Mouse (Mus musculus) gastrocnemius, postnatal 10 days (tissue): ENCODE data around the gene Stx3. TPM values are rescaled to one million over a fixed set of nuclear protein-coding genes. Genes with fewer than 3 reads are reported as not detected.

Experiments
- DNase-seq: peaks from one replicate; pipeline ENCODE4 v3.0.0; 2021; ENCODE audit warnings: mixed read lengths
- long read RNA-seq, 2 experiments: library from polyadenylated mRNA; stranded (forward); transcript quantifications; one replicate each; pipeline ENCODE4 v2.0.0; 2021
- total RNA-seq, 2 experiments: library from RNA; stranded (reverse); gene quantifications; 2 replicates each; pipeline ENCODE4 v1.2.3; 2021

The Stx3 gene
- 1 to 10 TPM; 2.0 to 2.4 TPM for total RNA-seq
- long read RNA-seq, experiment 1, transcript Stx3-202 (11 exons, 2,810 nt) = major isoform, 7 of 7 reads
- long read RNA-seq, experiment 1, partial matches to known transcripts = 0 of 7 reads
- long read RNA-seq, experiment 1, other reads (novel, unspliced or antisense) = 0 of 7 reads
- long read RNA-seq, experiment 2, partial matches to known transcripts = 0 of 4 reads
- long read RNA-seq, experiment 2, other reads (novel, unspliced or antisense) = 0 of 4 reads

DNA sequence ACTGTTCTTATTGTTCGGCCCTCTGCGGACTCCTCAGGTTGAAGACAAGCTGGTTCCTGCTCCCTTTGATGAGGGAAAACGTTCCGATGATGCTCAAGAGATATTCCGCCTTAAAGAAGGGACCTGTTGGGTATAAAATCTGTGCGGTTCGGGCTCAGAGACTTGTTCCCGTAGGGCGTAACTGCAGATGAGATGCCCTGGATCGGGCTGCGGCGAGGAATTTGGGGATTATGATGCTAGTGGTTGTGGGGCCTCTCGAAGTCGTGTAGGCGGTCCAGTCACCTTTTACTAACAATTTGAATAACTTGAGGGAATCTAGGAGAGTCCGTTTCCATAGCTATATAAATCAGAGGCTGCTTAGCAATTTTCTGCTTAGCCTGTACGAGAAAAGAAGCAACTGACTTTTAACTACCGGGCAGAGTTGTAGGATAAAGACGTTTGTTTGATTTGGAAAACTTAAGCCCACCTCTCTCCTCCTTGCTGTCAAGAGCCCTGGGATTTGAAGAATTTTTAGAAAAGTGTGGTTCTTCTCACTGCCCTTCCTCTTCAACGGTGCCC, at the start of gene Stx3:
Gene Stx3, minus strand, starts transcription at position 261 of the 558 bp plus-strand sequence.
- no peak for DNase-seq

DNA sequence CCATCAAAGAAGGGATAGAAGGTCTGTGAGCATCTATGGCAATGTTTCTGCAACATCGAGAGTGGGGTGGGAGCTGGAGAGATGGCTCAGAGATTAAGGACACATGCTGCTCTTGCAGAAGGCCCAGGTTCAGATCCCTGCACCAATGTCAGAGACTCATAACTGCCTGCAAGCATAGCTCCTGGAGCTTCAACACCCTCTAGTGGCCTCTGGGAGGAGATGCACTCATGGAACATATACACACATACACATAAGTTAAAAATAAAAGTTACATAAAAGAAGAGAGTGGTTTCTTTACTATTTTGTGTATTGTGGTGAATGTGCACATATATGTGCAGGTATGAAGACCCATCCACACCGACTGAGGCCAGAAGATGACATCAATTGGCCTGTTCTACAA, 48.6 kb upstream of the Stx3 start:
- no peak for DNase-seq

DNA sequence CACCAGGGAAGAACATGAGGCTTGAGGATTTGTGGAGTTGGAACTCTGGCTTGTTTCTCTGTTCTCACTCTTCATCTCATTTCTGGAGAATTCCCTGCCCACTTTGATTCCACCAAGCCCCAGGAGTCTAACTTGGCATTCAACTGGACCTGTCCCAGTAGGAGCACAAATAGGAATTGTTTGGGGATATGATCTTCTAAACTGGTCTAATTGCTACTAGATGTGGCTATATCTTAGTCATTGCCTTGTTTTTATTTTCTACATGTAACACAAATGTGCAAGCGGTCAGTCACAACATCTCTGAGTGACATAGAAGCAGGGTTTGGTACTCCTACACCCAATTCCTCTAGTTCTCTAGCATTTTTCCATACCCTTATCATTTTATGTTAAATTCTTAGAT, 41.8 kb upstream of the Stx3 start, which contains the start of gene Olfr1418:
Gene Olfr1418, minus strand, starts transcription at position 101 of the 400 bp plus-strand sequence.
- DNase-seq = no peak

DNA sequence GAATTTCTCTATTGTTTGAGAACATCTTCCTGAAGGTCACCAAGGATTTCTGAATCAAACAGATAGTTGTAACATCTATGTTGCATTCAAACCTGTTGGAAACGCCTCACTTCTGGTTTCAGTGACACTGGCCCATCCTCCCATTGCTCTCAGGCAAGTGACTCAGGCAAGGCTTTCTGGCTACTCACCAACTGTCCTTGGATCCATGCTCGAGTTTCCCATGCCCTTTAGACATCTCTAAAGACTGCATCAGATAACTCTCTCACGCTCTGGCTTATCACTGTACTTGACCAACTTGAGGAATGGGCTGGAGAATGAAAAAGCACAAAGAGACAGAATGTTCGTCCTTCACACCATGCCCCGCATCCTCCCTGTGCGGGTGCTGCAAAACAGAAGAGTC, 37.3 kb upstream of the Stx3 start:
- DNase-seq = no peak

DNA sequence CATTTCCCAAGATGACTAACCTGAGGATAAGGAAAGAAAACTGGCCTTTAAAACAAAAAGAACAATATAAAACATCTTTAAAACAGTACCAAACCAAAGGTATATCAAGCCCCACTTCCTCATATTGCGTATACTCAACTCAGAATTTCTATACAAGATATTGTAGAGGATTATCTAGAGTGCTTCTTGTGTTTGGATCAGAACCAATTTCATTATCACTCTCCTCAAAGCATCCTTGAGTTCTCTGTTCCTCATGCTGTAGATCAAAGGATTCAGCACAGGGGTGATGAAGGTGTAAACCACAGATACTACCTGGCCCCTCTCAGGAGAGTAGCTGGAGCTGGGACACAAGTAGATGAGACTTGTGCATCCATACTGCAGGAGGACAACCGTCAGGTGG, 35.6 kb upstream of the Stx3 start:
- DNase-seq = no peak

DNA sequence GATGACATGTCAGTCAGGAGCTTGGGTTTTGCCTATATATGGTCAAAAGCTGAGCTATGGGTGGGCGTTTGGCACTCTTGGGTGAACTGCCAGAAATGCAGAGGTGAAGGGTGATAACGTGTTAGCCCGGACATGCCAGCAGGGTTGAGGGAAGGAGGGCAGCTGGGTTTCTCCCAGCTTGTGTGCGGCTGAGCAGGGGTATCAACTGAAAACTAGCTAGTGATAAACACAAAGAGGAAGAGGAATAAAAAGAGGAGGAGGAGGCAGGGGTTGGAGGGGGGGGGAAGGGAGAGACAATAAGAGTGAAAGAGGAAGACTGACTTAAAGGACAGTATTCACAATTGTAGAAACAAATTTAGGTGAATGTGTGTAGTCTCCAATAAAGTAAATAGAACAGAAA, 33.4 kb upstream of the Stx3 start:
- DNase-seq = no peak

DNA sequence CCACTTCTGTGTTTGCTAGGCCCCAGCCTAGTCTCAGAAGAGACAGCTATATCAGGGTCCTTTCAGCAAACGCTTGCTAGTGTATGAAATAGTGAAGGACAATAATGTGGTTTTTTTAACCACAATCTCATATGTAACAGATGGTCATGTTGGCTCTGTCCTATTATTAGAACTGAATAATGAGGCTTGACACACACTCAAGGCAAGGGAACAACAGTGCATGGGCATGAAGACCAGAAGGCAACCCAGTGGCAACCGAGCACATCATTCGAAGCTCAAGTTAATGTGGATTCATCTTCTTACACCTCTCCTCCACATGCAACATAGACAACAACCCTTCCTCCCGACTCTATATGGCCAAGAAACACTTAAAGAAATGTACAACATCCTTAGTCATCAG, 27.1 kb upstream of the Stx3 start:
- DNase-seq = no peak

DNA sequence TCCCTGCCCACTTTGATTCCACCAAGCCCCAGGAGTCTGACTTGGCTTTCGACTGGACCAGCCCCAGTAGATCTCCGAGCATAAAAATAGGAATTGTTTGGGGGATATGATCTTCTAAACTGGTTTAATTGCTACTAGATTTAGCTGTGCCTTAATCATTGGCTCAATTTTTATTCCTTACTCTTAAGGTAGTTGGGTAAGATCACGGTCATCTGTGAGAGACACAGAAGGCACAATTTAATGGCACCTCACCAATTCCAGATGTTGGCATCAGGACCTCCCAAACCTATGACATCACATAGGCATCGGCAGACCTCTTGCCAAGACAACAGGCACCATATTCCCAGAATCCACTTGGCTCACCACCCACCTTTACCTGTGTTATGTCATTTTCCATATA, 19.9 kb upstream of the Stx3 start, which contains the start of gene Olfr1417:
Gene Olfr1417, minus strand, starts transcription at position 101 of the 400 bp plus-strand sequence.
- DNase-seq = no peak

DNA sequence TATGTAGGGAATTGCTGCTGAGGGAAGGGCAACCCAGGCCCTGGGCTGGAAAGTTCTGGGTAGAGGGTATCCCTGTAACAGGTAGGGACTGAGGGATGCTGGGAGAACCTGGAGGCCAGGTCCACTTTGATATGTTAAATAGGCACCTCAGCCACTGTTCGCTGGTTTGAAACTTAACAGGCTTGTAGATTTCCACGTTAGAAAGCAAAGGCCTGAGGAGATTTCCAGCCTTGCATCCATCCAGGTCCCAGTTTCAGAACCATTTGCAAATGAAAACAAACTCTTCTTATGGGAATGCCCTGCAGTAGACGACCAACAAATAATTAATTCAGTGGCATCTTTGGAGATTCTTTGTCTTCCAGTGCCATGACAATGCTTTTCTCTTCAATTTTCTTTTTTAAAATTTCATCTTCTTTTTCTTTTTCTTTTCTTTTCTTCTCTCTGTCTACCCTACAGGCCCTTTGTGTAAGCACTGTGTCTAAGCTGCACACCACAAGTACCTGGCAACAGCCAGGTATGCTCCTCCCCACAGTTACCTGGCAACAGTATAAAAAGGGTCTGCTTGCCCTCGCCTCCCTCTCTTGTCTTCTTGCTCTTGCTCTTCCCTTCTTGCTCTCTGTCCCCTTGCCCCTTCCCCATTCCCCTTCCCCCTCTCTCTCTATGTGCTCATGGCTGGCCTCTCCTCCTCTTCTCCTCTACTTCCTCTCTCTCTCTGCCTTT, 4.3 kb upstream of the Stx3 start:
- DNase-seq = no peak

DNA sequence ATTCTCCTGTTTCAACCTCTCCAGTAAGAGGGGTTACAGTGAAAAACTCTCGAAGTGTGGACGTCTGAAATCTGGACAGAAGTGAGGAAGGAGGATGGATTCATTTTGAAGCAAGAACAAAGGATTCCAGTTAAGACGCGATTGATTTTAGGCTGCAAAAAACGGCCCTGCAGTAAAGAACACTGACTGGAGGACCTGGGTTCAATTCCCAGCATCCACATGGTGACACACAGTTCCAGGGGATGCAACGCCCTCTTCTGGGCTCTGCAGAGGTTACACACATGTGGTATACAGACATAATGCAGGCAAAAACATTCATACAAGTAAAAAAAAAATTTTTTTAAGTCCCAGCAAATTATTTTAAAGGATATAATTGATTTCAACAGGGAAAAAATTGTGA, 1.0 kb upstream of the Stx3 start:
- no peak for DNase-seq

DNA sequence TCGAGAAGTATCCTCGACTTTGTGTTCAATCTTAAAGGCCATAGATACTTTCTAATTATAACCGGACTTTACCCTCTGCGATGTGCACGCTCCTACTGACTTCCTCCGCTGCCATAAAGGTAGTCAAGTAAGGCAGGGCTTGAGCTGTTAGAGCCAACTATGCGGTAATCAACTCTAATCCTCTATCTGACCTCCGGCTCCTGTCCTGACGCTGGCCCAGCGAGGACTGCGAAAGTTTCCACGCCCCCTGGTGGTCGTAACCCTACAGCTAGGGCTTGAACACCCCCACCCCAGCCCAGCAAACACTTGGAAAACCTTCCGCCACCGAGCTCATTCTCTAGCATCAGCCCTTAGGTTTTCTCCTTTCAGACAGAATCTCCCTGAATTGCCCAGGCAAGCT, 597 bp upstream of the Stx3 start:
- DNase-seq = peak; percentile 83

DNA sequence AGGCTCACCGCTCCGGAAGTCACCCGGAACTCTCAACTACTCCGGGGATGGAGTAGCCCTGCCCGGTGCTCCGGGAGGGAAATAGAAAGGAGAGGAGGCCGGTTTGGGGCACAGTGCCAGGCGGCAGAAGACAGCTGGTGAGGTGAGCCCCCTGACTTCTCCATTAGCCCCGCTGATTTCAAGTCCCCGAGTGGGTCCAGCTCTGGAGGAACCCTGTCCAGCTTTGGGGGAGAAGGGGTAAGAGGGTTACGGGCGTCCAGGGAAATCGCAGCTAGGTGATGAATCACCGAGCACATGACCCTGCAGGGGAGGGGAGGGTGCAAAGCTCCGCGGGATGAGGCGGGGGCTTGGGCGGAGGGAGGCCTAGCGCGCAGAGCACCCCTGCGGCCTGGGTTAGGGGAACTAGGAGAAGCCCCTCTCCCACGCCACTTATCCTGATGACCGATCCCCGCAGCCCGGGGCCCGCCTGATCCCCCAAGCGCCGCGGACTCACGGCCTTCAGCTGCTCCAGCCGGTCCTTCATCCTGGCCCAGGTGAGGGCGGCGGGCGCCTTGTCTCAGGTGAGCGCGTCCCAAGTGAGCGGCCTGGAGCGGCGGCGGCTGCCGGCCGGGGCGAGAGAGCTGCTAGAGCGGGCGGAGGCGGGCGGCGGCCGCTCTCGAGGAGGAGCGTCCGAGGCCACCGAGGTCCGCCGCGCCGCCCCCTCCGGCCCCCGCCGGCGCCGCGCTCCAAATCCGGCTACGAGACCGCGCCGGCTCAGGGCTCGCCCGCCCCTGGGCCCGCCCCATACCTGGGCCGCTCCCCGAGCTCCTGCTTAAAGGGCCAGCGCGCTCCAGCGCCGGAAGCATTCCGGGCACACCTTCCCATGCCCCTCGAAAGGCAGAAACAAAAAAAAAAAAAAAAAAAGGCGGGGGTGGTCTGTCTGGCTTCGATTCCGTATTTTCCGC, 732 bp downstream of the Stx3 start:
- DNase-seq = peak; percentile 45

DNA sequence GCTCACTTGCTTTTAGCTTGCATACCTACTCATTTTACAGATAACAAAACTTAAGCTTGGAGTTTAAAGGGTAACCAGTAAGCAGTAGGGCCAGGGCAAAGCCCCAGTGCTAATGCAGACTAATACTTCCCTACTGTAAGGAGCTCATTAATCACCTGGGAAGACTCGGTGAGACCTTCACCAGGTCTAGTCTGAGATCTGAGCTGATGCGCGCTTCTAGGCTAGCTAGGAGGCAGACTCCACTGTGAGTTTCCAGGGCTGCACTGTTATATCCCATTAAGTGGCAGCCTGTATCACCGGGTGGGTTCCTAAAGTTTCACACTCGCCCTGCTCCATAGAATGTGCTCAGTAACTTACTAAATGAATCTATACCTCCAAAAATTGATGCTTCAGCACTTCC, 1.6 kb downstream of the Stx3 start:
- no peak for DNase-seq

DNA sequence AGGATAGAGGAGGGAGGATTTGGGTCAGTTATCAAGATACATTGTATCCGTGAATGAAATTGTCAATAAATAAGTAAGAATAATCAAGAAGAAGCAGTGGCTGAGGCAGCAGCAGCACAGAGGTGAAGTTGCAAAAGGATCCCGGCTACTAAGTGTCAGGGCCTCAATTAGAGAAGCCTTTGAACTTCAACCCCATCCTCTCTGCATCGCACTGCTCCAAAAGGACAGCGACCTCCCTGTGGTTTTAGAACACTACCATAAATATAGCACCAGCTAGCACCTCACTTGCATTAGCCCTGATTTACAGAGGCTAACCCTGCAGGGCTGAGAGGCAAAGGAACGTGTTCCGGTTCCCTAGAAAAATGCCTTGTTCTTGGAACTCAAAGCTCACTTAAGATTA, 2.5 kb downstream of the Stx3 start:
- DNase-seq = no peak

DNA sequence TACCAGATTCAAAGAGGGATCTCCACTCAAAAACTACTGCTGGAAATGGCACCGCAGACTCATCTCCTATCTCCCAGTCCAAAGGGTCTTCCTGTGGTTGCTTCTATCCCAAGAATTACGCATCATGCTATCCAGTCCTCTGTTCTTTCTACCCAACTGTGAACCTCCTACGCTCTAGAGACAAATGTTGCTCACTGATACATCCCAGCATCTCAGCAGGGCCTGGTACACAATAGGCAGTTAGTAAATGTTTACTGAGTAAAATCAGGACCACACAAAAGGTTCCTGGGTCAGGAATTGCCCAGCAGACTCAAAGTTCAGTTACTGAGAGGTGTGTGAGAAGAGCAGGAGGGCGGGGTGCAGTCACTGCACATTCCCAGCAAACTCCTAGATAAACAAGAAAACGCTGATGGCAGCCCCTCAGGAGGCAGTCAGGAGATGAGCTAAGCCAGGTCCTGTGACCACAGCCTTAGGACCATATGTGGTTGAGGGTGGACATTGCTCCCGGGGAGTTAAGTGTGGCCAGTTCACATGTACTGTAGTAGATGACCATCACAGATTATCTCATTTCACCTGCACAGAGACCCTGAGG, 4.4 kb downstream of the Stx3 start:
- no peak for DNase-seq

DNA sequence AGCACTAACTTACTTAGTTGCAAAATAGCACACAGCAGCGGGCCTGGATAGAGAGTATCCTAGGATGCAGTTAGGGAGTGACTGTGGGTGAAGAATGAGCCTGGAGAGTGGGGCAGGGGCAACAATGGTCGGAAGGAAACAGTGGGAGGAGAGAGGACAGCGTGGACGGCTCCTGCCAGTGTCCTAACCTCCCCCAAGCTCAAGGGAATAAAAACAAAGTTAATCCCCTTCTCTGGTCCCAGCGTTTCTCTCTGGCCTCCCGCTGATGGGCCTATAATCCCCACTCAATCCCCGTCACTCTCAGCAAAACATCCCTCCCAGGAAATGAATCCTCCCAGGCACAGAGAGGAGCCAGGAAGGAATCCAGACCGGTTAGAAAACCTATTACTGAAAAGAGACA, 5.6 kb downstream of the Stx3 start:
- DNase-seq = no peak

DNA sequence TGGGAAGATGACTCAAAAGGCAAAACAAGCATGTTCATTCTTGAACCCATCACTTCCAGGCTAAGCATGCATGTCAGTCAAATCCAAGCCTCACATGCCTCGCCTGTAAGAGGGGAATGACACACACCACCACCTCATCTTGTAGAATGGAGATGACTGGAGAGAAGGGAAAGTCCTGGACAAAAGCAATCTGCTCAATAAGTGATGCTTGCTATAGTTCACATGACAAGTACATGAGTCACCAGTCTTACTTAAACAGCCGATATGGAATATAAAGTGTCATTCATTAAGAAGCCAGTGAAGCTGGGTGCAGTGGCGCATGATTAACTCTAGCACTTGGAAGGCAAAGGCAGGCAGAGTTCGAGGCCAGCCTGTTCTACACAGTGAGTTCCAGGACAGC, 6.1 kb downstream of the Stx3 start:
- DNase-seq = no peak

DNA sequence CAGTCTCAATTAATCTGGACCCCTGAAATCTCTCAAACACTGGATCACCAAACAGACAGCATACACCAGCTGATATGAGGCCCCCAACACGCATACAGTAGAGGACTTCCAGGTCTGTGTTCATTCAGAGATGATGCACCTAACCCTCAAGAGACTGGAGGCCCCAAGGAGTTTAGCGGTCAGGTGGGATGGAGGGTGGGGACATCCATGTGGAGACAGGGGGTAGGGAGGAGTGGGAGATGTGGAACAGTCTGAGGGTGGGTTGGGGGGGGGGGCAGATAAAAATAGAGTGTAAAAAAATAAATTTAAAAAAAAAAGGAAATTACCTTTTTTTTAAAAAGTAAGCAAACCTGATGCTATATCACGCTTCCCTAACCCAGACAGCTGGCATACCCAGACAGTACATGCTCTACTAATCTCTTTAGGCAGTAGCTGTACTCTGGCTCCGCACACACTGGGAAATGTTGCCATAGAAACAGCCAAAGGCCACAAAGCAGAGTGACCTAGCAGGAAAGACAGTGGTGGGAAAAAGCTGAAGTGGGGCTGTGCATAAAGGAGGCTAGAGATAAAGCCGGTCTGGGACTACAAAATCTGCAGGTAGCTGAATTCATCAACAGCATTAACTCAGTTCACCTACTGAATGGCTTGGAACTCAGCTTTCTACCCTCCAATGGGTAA, 7.4 kb downstream of the Stx3 start:
- no peak for DNase-seq

DNA sequence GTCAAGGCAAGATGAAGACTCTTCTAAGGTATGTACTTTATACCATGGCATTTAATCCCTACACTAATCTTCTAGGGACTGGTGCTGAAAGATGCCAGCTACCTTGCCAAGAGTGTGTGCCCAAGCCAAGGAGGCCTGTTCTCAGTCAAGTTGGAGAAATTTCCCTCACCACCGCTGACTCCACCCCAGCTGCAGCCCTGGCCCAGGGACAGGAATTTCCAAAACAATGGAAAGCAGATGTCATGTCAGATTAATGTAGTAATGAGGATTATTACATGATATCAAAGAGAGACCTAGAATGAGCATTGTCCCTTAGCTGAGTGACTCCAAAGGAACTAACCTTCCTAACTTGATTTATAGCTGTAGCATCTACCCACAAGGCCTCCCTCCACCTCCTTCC, 8.3 kb downstream of the Stx3 start:
- no peak for DNase-seq

DNA sequence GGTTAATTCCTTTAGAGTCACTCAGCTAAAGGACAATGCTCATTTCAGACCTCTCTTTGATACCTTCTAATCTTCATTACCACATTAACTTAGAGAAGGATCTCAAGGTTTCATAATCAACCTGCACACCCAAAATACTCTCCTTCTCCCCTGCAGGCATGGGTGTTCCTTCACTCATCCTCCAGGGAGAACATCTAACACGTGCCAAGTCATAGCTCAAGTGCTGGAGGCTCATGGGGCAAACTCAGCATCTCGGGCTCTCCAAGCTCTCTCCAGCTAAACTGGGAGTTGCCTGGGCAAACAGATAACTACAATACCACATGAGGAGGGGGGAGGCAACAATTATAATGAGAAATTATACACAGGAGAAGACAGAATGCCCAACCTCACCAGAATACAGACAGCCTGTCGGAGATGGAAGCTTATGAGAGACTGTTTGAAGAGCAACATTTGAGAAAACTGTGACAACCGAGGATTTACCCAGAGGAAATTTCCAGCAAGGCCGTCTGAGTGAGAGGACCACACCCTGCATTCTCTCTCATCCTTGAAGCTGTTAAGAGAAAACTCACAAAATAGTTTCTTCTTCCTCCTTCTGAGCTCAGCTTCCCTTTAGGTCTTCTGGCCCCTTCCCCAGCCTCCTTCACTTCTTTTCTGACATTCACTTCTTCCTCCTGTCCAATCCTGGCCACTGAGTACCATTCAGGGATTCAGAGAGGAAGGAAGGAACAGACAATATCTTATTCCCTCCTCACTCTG, 9.0 kb downstream of the Stx3 start:
- DNase-seq = no peak

DNA sequence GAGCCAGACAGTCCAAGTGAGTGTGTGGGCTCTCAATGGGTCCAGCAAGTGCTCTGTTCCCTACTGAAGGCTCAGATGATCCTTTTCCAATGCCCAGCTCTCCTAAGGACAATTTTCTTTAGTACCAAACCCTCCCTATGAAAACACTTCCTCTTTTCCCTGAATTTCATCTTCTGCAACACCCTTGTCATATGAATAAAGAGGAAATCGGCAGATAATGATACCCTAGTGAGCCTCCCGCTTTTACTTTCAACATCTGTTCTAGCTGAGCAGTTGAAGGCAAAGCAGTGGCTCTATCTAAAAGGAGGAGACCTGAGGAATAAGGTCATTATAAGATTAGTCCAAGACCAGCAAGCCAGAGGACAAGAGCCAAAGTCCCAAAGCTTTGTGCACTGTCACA, 10.8 kb downstream of the Stx3 start:
- DNase-seq = no peak
